Mouse (Mus musculus) spleen, adult 18-20 months (tissue): Measurements from ENCODE around the gene Cubn.

Source experiments
- DNase-seq, 2 experiments: peaks; one replicate each; pipeline ENCODE4 v3.0.0; 2022; ENCODE audit warnings: mixed read lengths in 2 of 2

The Cubn gene

GRCm38 (mm10) chr2:13232305-13232704 lies 259.3 kb downstream of the Cubn start:
- DNase-seq = no peak

- no peak for DNase-seq
Observed at GRCm38 (mm10) chr2:13229686-13230085, 261.9 kb downstream of the Cubn start.
